Mouse (Mus musculus) A20 (cell line): ENCODE measurements at regions not wholly inside any gene's neighbourhood (a gene's known extent, or its start where the extent isn't known, plus 50 kb on each side); places are given as distances from the start of the nearest gene placed in this dataset.

Experiments
- DNase-seq: peaks from one replicate; pipeline ENCODE4 v3.0.0-alpha.2; 2011; ENCODE audit warnings: low read depth, low spot score

- DNase-seq = no peak
These were observed 172.3 kb downstream of the Snca start for GRCm38 (mm10) chr6:60657117-60657911.

- peak; percentile 2 for DNase-seq
These were observed 182.6 kb downstream of the Snca start for GRCm38 (mm10) chr6:60646983-60647617.

DNA sequence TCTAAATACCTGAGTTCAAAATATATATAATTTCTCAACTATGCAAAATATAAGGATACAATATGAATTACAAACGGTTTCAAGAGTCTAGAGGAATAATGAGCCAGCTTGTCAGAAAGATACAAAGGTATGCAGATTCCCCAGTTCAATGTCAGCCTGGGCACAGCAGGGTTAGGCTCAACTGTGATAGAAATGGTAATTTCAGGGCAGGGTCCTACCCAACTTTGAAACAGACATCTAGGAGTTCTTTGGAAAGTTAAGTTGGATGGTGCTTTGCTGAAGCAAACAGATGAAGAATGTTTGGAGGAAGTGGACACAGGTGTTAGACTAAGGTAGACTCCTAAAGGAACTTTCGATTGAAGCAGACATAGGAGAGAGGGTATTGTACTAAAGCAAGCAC is 187.4 kb downstream of the Snca start:
- DNase-seq = no peak

- no peak for DNase-seq
These were observed 213.3 kb downstream of the Snca start for GRCm38 (mm10) chr6:60616313-60616712.

GRCm38 (mm10) chr6:60600201-60600600 is 229.5 kb downstream of the Snca start:
- no peak for DNase-seq

DNA sequence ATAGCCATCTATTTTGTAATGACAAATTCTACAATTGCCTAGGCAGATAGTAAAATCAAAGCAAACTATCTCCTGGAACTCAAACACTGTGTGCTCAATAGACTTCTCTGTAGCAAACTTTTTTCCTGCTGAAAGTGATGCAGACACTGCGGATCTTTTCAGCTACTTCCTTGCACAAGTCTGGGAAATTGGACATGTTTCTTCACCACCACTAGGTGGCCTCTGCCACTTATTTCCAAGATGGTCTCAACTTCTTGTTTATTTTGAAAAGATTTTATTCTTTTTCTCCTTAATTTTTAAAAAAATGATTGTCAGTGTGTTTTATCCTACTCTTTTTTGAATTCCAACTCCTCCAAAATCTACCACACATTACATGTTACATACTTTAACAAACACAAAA is 265.4 kb downstream of the Snca start:
- peak; percentile 3 for DNase-seq

- peak; percentile 33 for DNase-seq
These were observed 273.9 kb downstream of the Snca start for GRCm38 (mm10) chr6:60555590-60556235.
